Mouse (Mus musculus): ENCODE measurements around the gene Atp2a3. TPM values are rescaled to one million over a fixed set of nuclear protein-coding genes. Genes with fewer than 3 reads are reported as not detected.

The Atp2a3 gene
- total and polyA plus RNA-seq, 3 experiments = 7.2 to 11.9 (median 11.6) TPM

- no peak for DNase-seq
Measured at GRCm38 (mm10) chr11:72954216-72954615, 6.8 kb upstream of the Atp2a3 start.

- DNase-seq = no peak
Measured at GRCm38 (mm10) chr11:72955339-72955974, 5.5 kb upstream of the Atp2a3 start.

GRCm38 (mm10) chr11:72957318-72957717 is 3.7 kb upstream of the Atp2a3 start:
- no peak for DNase-seq

GRCm38 (mm10) chr11:72959924-72960679 is 867 bp upstream of the Atp2a3 start:
- no peak for DNase-seq

GRCm38 (mm10) chr11:72960723-72961071 is 272 bp upstream of the Atp2a3 start:
- DNase-seq = no peak

GRCm38 (mm10) chr11:72962378-72962777 is 1.4 kb downstream of the Atp2a3 start:
- DNase-seq = no peak

- no peak for DNase-seq
Measured at GRCm38 (mm10) chr11:72963058-72963788, 2.3 kb downstream of the Atp2a3 start.

- DNase-seq = no peak
Measured at GRCm38 (mm10) chr11:72963789-72964294, 2.9 kb downstream of the Atp2a3 start.

- DNase-seq = peak; percentile 46
Measured at GRCm38 (mm10) chr11:72974995-72975503, 14.1 kb downstream of the Atp2a3 start.

GRCm38 (mm10) chr11:72982516-72982915 is 21.5 kb downstream of the Atp2a3 start:
- no peak for DNase-seq

GRCm38 (mm10) chr11:72983283-72983682 is 22.3 kb downstream of the Atp2a3 start:
- DNase-seq = no peak

- DNase-seq = no peak
Measured at GRCm38 (mm10) chr11:72986745-72987144, 25.8 kb downstream of the Atp2a3 start.

GRCm38 (mm10) chr11:72987234-72987633 is 26.3 kb downstream of the Atp2a3 start:
- DNase-seq = no peak

- no peak for DNase-seq
Measured at GRCm38 (mm10) chr11:72987807-72988206, 26.8 kb downstream of the Atp2a3 start.

GRCm38 (mm10) chr11:72989044-72989443 is 28.1 kb downstream of the Atp2a3 start:
- DNase-seq = no peak

- DNase-seq = no peak
Measured at GRCm38 (mm10) chr11:72990688-72991087, 29.7 kb downstream of the Atp2a3 start.

- DNase-seq = no peak
Measured at GRCm38 (mm10) chr11:72991961-72992360, 31.0 kb downstream of the Atp2a3 start.

GRCm38 (mm10) chr11:72996346-72996745 is 35.4 kb downstream of the Atp2a3 start:
- DNase-seq = no peak

- no peak for DNase-seq
Measured at GRCm38 (mm10) chr11:72996781-72997180, 35.8 kb downstream of the Atp2a3 start.

GRCm38 (mm10) chr11:72997529-72998326 is 36.8 kb downstream of the Atp2a3 start:
- no peak for DNase-seq

- DNase-seq = no peak
Measured at GRCm38 (mm10) chr11:72998771-72999170, 37.8 kb downstream of the Atp2a3 start, which contains the start of gene P2rx1. P2rx1 (plus strand) TSS chr11:72999103.

GRCm38 (mm10) chr11:73001029-73001428 is 40.1 kb downstream of the Atp2a3 start:
- peak; percentile 71 for DNase-seq

Measured in adrenal gland, adult 2 months (tissue).